Mouse (Mus musculus): ENCODE results near the gene Rtp2.
"Not testable (repeated sequence)": the region's sequence is repeated elsewhere in the genome, so short reads cannot be mapped to it uniquely, and the experiment has no call there.

Gene Rtp2

GRCm38 (mm10) chr16:23947654-23948053, 15.5 kb upstream of the Rtp2 start:
- no peak for DNase-seq

DNA sequence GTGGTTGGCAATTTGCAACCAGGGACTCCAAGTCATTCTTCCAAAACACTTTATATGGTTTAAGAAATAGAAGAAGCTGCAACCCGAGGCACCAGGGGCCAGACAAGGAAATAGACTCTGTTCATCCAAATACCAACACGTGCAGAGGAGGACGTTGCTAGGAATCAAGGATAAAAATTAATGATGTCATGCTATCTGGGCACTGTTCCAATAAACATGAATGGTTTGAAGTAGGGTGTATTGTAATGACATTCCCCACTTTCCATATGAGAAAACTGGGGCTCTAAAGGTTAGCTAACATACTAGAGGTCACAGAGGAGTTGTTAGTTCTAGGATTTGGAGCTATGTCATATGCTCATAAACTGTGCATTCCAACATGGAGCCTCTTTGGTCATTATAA, 12.6 kb upstream of the Rtp2 start:
- no peak for DNase-seq

DNA sequence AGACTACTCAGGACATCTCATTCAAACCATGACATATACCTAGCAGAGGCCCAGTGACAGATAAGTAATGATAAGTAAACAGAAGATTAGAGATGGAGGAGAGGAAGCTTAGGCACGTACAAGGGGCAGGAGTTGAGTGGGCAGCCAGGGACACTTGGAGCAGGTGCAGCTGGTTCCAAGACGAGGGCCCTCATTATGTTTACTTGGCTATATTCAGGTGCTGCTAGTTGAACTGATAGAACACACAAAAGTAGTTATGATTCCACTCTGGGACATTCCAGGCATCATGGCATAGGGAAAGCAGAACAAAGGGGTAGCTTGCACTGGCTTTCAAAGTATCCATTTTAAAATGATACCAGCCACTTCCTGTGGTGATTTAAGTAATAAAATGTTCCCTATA, 2.2 kb upstream of the Rtp2 start:
- no peak for DNase-seq

DNA sequence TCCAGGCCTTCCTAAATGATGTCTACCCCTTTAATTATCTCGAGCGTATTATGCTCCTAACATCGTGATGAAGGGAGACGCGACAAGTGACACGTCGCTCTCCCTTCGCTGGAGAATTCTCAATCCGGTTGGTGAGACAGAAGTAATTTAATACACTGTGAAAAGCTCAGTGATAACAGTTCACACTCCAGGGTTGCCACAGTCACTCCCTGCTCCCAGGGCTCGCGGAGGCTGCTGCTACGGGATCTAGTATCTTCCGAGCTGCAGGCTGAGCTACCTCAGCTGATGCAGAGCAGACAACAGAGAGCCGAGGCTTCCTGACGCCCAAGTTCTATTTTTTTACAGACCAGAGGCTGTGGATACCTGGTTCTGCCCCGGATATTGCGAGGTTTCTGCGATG, 919 bp downstream of the Rtp2 start:
- no peak for DNase-seq

- no peak for DNase-seq
These were observed 1.6 kb downstream of the Rtp2 start for GRCm38 (mm10) chr16:23930426-23931073.

DNA sequence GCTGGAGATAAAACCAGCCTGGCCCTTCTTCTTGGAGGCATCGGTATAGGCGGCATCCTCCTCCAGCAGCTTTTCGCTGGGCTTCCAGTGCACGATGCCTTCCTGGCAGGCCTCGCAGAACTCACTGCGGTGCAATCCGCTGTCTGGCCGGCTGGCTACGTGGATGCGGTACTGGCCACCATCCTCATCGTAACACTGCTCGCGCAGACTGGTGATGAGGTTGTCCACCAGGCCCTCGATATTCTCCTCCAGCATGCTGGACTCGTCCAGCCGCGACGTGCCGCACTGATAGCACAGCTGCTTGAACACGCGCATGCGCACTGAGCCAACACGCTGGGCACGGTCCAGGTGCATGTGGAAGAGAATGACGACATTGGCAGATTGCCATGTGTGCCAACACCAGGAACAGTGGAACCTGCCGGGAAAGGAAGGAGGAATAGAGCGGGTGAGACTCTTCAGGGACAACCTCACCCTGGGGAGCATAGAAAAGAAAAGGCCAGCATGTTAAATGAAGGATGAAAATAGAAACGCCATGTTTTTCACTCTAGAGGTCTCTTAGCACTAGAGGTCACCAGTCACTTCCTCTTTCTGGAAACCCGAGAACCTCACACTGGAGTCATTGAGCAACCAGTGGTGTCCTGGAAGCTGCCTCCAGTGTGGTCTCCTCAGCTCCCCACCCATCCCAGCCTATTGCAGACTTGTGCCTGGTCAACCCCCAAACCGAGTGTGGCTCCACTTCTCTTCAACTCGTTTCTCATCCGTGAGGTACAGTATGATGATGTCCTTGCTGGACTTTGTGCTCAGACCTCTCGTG, 4.7 kb downstream of the Rtp2 start:
- DNase-seq: no peak

- no peak for DNase-seq
These were observed 9.3 kb downstream of the Rtp2 start for GRCm38 (mm10) chr16:23922906-23923305.

GRCm38 (mm10) chr16:23921697-23922096, 10.5 kb downstream of the Rtp2 start:
- DNase-seq: no peak

- no peak for DNase-seq
These were observed 12.8 kb downstream of the Rtp2 start for GRCm38 (mm10) chr16:23919418-23919817.

DNA sequence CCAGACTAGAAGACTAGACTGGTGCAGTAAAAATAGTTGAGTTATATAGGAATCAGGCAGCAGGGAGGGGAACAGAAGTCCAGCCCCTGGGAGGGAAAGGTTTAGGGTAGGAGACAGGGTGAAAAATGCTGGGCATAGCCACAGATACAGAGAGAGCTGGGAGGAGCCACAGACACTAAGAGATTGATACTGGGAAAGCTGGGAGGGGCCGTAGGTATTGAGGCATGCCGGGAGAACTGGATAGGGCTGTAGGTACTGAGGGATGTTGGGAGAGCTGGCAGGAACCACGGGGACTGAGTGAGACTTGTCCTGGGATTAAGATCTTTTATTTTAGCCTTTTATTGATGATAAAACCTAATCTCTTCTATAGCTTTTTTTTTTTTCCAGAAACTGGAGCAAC, 18.8 kb downstream of the Rtp2 start:
- no peak for DNase-seq

DNA sequence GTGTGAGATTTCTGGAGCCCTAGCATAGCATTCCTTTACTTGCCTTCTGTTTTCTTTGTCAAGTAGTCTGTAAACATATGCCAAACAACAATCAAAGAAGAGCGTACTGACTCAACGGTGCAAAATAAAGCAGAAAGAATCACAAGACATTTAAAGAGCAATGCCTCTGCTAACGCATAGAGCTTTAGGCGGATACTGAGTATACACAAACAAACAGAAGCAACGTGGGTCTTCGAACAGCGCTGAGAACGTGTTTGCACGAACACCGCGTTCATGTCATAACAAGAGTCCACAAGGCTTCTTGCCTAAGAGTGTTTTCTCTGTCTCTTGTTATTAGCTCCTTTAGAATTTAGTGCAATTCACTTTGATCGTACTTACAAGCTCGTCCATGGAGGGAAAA, 19.5 kb downstream of the Rtp2 start:
- DNase-seq: no peak

GRCm38 (mm10) chr16:23909015-23909354, 23.2 kb downstream of the Rtp2 start:
- DNase-seq: not testable (repeated sequence)

- DNase-seq: not testable (repeated sequence)
These were observed 23.8 kb downstream of the Rtp2 start for GRCm38 (mm10) chr16:23908076-23909014.

DNA sequence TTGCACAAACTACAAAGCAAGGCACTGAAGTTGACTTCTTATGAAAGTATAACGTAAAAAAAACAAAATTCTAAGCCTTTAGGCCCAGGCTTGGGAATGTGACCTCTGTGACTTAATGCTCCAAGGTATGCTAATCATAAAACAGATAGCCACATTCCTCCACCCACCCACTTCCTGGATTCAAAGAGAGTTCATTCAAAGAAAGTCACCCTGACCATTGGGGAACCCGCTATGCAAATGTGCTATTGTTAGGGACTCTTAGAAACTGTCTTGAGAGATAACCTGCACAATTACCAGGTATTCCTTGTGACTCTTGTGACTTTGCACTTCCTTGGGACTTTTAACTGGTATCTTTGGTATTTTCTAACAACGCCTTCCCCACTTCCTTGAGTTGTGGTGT, 25.6 kb downstream of the Rtp2 start:
- DNase-seq: not testable (repeated sequence)

GRCm38 (mm10) chr16:23901411-23901810, 30.8 kb downstream of the Rtp2 start:
- no peak for DNase-seq

GRCm38 (mm10) chr16:23900061-23900460, 32.1 kb downstream of the Rtp2 start:
- DNase-seq: no peak

GRCm38 (mm10) chr16:23898840-23899239, 33.4 kb downstream of the Rtp2 start:
- peak; percentile 23 to 27 for DNase-seq

DNA sequence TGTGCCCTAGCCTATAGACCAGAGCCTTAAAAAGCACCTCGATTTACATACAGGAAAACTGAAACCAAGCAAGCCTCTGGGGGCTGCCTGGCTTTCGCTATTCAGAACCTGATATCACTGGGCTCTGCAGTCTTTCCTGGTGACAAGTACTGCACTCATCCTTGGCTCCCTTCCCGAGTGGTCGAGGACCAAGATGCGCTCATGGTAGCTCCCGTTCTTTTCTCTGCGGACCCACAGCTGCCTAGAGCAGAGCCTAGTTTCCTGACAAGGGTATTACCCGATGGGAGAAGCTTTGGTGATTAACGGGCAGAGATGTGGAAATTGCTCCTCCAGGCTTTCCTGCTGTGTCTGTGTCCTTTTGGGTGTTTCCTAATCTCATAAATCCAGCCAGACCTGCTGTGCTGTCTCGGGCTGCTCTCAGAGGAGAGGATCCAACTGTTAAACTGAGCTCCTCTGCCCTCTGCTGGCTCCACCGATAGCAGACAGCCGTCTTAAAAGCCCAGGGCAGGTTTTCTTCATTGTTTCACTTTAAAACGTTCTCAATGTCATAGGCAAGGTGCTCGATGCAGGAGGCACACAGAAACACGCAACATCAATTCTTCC, 34.1 kb downstream of the Rtp2 start:
- peak; percentile 17 to 18 for DNase-seq

DNA sequence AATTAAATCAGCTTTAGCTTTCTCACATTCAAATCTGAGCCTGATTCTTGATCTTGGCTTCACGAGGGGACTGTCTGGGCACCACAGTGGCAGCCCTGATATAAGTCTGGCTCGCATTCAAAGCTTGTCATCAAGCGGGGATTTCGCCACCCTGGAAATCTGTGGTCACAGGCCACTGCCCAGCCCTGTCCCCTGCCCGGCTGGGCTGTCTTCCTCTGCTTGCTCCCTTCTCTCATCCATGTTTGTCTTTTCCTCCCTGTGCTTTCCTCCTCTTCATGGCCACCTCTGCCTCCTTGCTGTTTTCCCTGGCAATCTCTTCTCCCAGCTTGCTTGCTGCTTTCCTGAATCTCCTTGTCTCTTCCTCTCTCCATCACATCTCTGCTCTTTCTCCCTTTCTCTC, 34.7 kb downstream of the Rtp2 start:
- no peak for DNase-seq

DNA sequence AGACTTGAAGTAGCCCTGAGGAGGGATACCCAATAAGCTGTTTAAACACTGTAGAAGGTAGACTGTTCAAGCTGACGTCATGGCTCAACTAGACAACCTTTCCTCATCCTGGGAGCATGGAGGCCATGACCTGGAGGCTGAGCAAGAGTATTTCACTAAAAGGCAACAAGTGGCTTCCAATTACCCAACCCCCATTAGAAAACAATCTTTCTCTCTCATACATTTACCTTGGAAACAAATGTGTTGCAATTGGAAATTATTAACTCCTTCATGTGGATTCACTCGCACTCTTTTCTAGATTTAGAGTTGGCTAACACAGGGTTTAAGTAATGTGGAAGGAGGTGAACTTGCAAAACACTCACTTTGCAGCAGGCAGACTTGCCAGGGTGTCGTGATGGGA, 37.1 kb downstream of the Rtp2 start:
- no peak for DNase-seq

- DNase-seq: no peak
These were observed 41.6 kb downstream of the Rtp2 start, which contains the start of gene Sst for GRCm38 (mm10) chr16:23890636-23891035. Gene Sst (minus strand): TSS chr16:23890958.

DNA sequence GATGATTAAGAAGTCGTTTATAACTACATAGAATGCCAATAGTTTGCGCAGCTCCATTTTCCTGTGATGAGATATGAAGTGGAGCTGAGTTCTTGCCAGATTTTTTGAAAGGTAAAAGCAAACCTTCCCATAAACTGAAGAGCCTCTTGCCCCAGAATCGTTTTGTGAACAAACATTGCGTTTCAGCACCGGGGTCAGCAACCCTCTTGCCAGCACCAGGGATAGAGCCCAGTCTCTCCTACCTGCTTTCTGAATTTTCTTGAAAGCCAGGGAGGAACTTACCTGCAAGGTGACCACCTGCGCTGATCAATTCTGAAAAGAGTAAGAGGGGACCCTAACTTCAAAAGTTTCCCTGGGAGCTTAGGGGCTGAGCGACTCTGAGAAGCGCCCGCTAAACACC, 42.0 kb downstream of the Rtp2 start:
- no peak for DNase-seq

Data from thymus, adult 18-20 months (tissue).